Mouse (Mus musculus) thymus, adult 2 months (tissue): ENCODE data around the gene Lrba. TPM values are rescaled to one million over a fixed set of nuclear protein-coding genes. Genes with fewer than 3 reads are reported as not detected.

Experiments used
- DNase-seq: peaks from one replicate; pipeline ENCODE4 v3.0.0; 2021
- H3K27ac ChIP-seq: fragments of 200-500 bp; 2 replicates; pipeline ENCODE4 v1.5.1; 2012; ENCODE audit warnings: low read length, control low read depth; ENCODE audit not compliant: control insufficient read depth, insufficient read depth
- H3K27me3 ChIP-seq: fragments of 200-500 bp; 2 replicates; pipeline ENCODE4 v1.6.1; 2012; ENCODE audit warnings: mild to moderate bottlenecking, low read length, moderate library complexity, mixed read lengths; ENCODE audit not compliant: control insufficient read depth, insufficient read depth
- H3K36me3 ChIP-seq: fragments of 200-500 bp; 2 replicates; pipeline ENCODE4 v1.6.1; 2012; ENCODE audit warnings: mild to moderate bottlenecking, low read length, moderate library complexity; ENCODE audit not compliant: control insufficient read depth, insufficient read depth
- H3K4me1 ChIP-seq: fragments of 200-500 bp; replicated peaks from 2 replicates; pipeline ENCODE4 v1.6.1; 2012; ENCODE audit warnings: low read length; ENCODE audit not compliant: control insufficient read depth, insufficient read depth
- H3K4me3 ChIP-seq: fragments of 200-500 bp; 2 replicates; pipeline ENCODE4 v1.5.1; 2012; ENCODE audit warnings: mild to moderate bottlenecking, low read length, control low read depth, moderate library complexity; ENCODE audit not compliant: control insufficient read depth, insufficient read depth
- CTCF ChIP-seq: fragments of 200-500 bp; IDR thresholded peaks from 2 replicates; pipeline ENCODE4 v1.5.1; 2012; ENCODE audit warnings: mild to moderate bottlenecking, control low read depth, low read length, moderate library complexity, borderline replicate concordance; ENCODE audit not compliant: control insufficient read depth, poor library complexity, insufficient read depth; ENCODE audit errors: extremely low read depth
- POLR2A ChIP-seq: fragments of 200-500 bp; IDR thresholded peaks from 2 replicates; pipeline ENCODE4 v1.6.1; 2012; ENCODE audit warnings: mild to moderate bottlenecking, low read length, control low read depth, moderate library complexity; ENCODE audit not compliant: control insufficient read depth, poor library complexity, insufficient read depth; ENCODE audit errors: extremely low read depth
- WGBS: fragments of 180-500 bp; shearing (Covaris S2); methylation state at CpG from one replicate; pipeline ENCODE4 v1.1.7; 2018; 5-methylcytosine and 5-hydroxymethylcytosine counted together
- polyA plus RNA-seq: library from polyadenylated mRNA; depleted of rRNA; stranded (reverse); fragments of >200 nt; gene quantifications from 2 replicates; pipeline ENCODE4 v1.2.3, GENCODE M21; 2012

Lrba gene
- polyA plus RNA-seq, 1 experiment, result 14.5 TPM

GRCm38 (mm10) chr3:86544785-86545184, 320.3 kb downstream of the Lrba start:
- TF ChIP-seq CTCF, result no peak
- no peak for TF ChIP-seq POLR2A
- H3K4me3 ChIP-seq, result no peak overlapping the region

GRCm38 (mm10) chr3:86545945-86546344, 321.5 kb downstream of the Lrba start:
- Histone ChIP-seq H3K4me3 (no peak overlapping the region), H3K4me1 (peaks cover 15% of the 10 kb centered on the region), H3K36me3 (no peaks in the 10 kb centered on the region), H3K27ac (no peak overlapping the region), H3K27me3 (peaks cover 10% of the 10 kb centered on the region)
- DNase-seq, result no peak
- TF ChIP-seq CTCF, result no peak
- no peak for TF ChIP-seq POLR2A
- WGBS, result 38% methylated on average over 5 of the region's 5 CpGs

More at GRCm38 (mm10) chr3:86544785-86545184, 320.3 kb downstream of the Lrba start:
- H3K27me3 ChIP-seq, result peaks cover 10% of the 10 kb centered on the region
- no peaks in the 10 kb centered on the region for H3K36me3 ChIP-seq
- H3K4me1 ChIP-seq, result peaks cover 15% of the 10 kb centered on the region
- DNase-seq, result no peak
- no peak overlapping the region for H3K27ac ChIP-seq
- WGBS, result over 99% methylated on average over 3 of the region's 3 CpGs

DNA sequence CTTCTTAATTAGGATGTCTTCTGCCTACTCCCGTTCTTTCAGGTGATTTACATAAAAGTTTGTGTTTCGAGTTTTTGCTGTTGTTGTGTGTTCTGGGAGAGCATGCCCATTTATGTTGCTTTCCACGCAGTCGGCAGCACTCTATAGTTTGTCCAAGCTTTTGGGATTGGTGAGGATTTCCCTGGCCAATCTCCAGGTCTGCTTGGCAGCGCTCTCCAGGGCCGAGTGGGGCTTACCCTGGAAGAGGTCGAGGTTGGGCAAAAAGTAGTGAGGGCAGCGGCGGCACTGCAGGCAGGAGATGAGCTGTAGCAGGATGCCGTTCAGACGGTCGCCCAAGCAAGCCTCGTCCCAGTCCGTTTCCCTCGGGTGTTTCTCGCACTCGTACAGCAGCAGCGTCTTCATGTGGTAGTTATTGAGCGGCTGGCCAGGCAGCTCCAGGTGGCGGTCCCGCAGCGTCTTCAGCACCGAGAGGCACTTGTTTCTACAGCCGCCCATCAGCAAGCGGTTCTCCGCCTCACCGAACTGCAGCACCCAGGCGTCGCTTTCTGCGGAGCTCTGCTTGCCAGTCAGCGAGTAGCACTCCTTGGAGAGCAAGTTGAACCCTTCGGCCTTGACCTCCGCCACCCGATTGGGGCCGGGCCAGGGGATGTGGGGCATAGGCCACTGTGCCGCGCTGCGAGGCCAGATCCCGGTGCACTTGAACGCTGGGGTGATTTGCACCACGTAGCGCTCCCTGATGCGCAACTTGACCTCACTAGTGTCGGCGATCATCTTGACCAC, 322.2 kb downstream of the Lrba start:
- H3K36me3 ChIP-seq, result no peaks in the 10 kb centered on the region
- H3K4me1 ChIP-seq, result peaks cover 15% of the 10 kb centered on the region
- DNase-seq, result peak; percentile 33
- peak overlapping the region; percentile 39 for H3K4me3 ChIP-seq
- peaks cover 10% of the 10 kb centered on the region for H3K27me3 ChIP-seq
- no peak for TF ChIP-seq POLR2A
- no peak for TF ChIP-seq CTCF
- no peak overlapping the region for H3K27ac ChIP-seq
- WGBS, result 2% methylated on average over 45 of the region's 45 CpGs

DNA sequence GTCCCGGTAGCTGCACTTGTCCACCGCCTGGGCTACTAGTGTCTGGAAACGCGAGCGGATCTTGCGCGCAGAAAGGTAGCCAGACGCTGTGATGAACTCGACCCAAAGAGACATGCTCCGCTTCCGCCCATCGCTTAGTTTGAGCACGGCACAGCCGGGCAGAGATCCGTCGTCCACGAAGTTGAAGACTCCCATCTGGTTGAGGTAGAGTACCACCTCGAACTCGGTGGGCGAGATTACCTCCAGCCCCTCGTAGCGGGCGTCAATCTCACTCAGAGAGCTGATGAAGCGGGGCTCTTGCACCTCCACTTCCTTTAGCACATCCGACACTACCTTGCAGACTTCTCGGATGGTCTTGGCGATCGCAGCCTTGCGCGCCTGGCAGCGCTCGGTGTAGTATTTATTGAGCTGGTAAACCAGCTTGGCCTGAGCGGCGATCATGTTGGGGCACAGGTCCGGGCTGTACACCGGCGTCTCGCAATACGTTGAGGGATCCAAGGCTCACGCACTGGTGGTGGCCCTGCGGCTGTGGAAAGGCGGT, 322.8 kb downstream of the Lrba start:
- H3K27me3 ChIP-seq, result peaks cover 10% of the 10 kb centered on the region
- peaks cover 15% of the 10 kb centered on the region for H3K4me1 ChIP-seq
- H3K36me3 ChIP-seq, result no peaks in the 10 kb centered on the region
- no peak for TF ChIP-seq CTCF
- no peak for TF ChIP-seq POLR2A
- peak; percentile 12 for DNase-seq
- 5% methylated on average over 42 of the region's 42 CpGs for WGBS
- peak overlapping the region; percentile 39 for H3K4me3 ChIP-seq
- H3K27ac ChIP-seq, result no peak overlapping the region

DNA sequence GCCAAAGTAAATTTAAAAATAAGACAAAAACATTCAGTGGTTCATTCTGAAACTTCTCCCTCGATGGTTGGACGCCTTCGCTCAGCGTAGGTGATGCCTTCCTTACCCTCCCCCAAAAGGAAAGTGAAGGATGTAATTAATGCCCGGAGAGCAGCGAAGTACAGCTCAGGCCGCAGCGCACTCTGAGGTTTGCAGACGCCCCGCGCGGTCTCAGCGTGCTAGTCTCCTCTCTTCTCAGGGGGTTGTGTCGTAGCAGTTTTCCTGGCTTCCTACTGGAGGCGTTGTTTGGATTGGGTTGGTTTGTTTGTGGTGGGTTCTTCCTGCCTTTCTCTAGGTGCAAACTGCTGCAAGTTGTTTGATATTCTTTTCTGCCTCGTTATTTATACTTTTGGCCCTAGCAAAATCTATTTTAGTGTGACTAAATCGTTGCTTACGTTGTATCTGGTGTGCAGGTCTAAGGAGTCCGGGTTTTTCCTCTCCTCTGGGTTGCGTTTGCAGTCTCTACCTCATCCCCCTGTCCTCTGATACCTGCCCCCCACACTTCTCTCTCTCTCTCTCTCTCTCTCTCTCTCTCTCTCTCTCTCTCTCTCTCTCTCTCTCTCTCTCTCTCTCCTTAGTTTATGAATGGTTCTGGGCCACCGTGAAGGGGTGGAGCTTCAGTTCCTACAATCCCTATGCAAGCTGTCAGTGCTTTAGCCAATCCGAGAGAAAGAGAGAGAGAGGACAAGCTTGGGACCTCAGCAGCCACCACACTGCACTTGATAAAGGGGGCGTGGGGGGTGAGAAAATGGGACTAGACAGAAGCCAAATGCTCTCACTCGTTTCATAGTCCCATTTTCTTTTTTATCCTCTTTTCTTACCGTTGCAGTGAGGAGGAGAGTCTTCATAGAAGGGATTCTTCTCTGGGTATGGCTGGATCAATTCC, 323.9 kb downstream of the Lrba start, which contains the start of gene Mab21l2:
Gene Mab21l2 (minus strand): TSS at position 539 of the 925 bp plus-strand sequence.
- peaks cover 15% of the 10 kb centered on the region for H3K4me1 ChIP-seq
- no peak for DNase-seq
- no peak for TF ChIP-seq POLR2A
- no peak for TF ChIP-seq CTCF
- H3K36me3 ChIP-seq, result no peaks in the 10 kb centered on the region
- WGBS, result 21% methylated on average over 25 of the region's 25 CpGs
- H3K27ac ChIP-seq, result no peak within 1 kb of the TSS
- H3K27me3 ChIP-seq, result peaks cover 10% of the 10 kb centered on the region
- H3K4me3 ChIP-seq, result peak within 1 kb of the TSS; percentile 39; the same call in 1 of the 2 replicates
